Mouse (Mus musculus): ENCODE measurements around the gene Psma5.
"Not testable (repeated sequence)": the region's sequence is repeated elsewhere in the genome, so short reads cannot be mapped to it uniquely, and the experiment has no call there.

Gene Psma5

GRCm38 (mm10) chr3:108256719-108257637, at the start of gene Psma5:
Gene Psma5, plus strand, starts transcription at chr3:108256926.
- peak; percentile 81 to 87 for DNase-seq (ENCODE audit: low spot score in 2 of 2)

- DNase-seq (ENCODE audit: low spot score in 2 of 2): peak in 1 of 2 experiments; percentile 3
Observed at GRCm38 (mm10) chr3:108209001-108209400, 47.7 kb upstream of the Psma5 start.

GRCm38 (mm10) chr3:108209536-108209935, 47.2 kb upstream of the Psma5 start:
- peak in 1 of 2 experiments; percentile 8 for DNase-seq (ENCODE audit: low spot score in 2 of 2)

- DNase-seq (ENCODE audit: low spot score in 2 of 2): peak; percentile 83 to 89
Observed at GRCm38 (mm10) chr3:108209946-108210770, 46.6 kb upstream of the Psma5 start.

- DNase-seq (ENCODE audit: low spot score in 2 of 2): no peak
Observed at GRCm38 (mm10) chr3:108210771-108211139, 46.0 kb upstream of the Psma5 start, which contains the start of gene Atxn7l2. Gene Atxn7l2, minus strand, starts transcription at chr3:108210934.

- DNase-seq (ENCODE audit: low spot score in 2 of 2): peak in 1 of 2 experiments; percentile 4
Observed at GRCm38 (mm10) chr3:108211845-108212244, 44.9 kb upstream of the Psma5 start.

GRCm38 (mm10) chr3:108212406-108212805, 44.3 kb upstream of the Psma5 start:
- peak in 1 of 2 experiments; percentile 4 for DNase-seq (ENCODE audit: low spot score in 2 of 2)

- no peak for DNase-seq (ENCODE audit: low spot score in 2 of 2)
Observed at GRCm38 (mm10) chr3:108214734-108215133, 42.0 kb upstream of the Psma5 start.

GRCm38 (mm10) chr3:108220661-108221060, 36.1 kb upstream of the Psma5 start:
- no peak for DNase-seq (ENCODE audit: low spot score in 2 of 2)

- no peak for DNase-seq (ENCODE audit: low spot score in 2 of 2)
Observed at GRCm38 (mm10) chr3:108225711-108226557, 30.8 kb upstream of the Psma5 start.

- DNase-seq (ENCODE audit: low spot score in 2 of 2): no peak
Observed at GRCm38 (mm10) chr3:108226558-108227350, 30.0 kb upstream of the Psma5 start, which contains the start of gene Sypl2. Gene Sypl2, minus strand, starts transcription at chr3:108226648.

GRCm38 (mm10) chr3:108227521-108227920, 29.2 kb upstream of the Psma5 start:
- DNase-seq (ENCODE audit: low spot score in 2 of 2): no peak

GRCm38 (mm10) chr3:108231646-108232045, 25.1 kb upstream of the Psma5 start:
- no peak for DNase-seq (ENCODE audit: low spot score in 2 of 2)

GRCm38 (mm10) chr3:108237474-108238102, 19.1 kb upstream of the Psma5 start:
- not testable (repeated sequence) for DNase-seq (ENCODE audit: low spot score in 2 of 2)

- no peak for DNase-seq (ENCODE audit: low spot score in 2 of 2)
Observed at GRCm38 (mm10) chr3:108241243-108241839, 15.4 kb upstream of the Psma5 start.

GRCm38 (mm10) chr3:108246857-108247256, 9.9 kb upstream of the Psma5 start:
- DNase-seq (ENCODE audit: low spot score in 2 of 2): no peak

GRCm38 (mm10) chr3:108257831-108258500, 1.2 kb downstream of the Psma5 start:
- no peak for DNase-seq (ENCODE audit: low spot score in 2 of 2)

- DNase-seq (ENCODE audit: low spot score in 2 of 2): no peak
Observed at GRCm38 (mm10) chr3:108259319-108259718, 2.6 kb downstream of the Psma5 start.

- not testable (repeated sequence) for DNase-seq (ENCODE audit: low spot score in 2 of 2)
Observed at GRCm38 (mm10) chr3:108279495-108279894, 22.8 kb downstream of the Psma5 start.

All from frontal cortex, postnatal 25 days (tissue).